Mouse (Mus musculus): Measurements from ENCODE around the gene Prnp. TPM values are rescaled to one million over a fixed set of nuclear protein-coding genes. Genes with fewer than 3 reads are reported as not detected.
A peak's percentile ranks its signal among the peaks of the same experiment; 100 is the strongest.

The Prnp gene
- polyA plus RNA-seq, 1 experiment from 2014 or later, result 63.8 TPM

DNA sequence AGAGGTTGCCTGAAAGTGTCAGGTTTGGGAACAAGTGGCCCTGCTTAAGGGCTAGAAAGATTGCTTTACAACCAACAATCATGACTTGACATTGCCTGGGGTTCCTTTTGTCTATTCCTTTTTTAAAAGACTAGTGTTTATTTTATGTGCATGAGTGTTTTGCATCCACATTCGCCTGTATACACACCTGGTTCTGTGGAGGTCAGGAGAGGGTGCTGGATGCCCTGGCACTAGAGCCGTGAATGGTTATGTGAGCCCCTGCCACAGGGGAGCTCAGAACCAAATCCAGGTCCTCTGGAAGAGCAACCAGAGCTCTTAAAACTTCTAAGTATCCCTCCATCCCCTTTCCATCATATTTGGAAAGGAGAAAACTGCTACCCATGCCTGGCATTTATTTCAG is 1.1 kb downstream of the Prnp start:
- ATAC-seq (replicated peaks; ENCODE audit: low FRiP score, low read depth) (no peak), DNase-seq (ENCODE audit: low spot score) (no peak)
- peak overlapping the region; percentile 84 for H3K4me2 ChIP-seq (ENCODE audit: low read length)
- 49% methylated on average over 2 of the region's 2 CpGs for WGBS
- no peak overlapping the region for H3K27ac ChIP-seq
- H3K4me1 ChIP-seq (replicated peaks; ENCODE audit: insufficient read depth, low read length), result peaks cover 12% of the 10 kb centered on the region; the same call in 1 of the 2 replicates
- no peak for TF ChIP-seq CTCF (IDR thresholded peaks at IDR 0.05; ENCODE audit: low read depth)
- no peak overlapping the region for H3K4me3 ChIP-seq (replicated peaks; ENCODE audit: low read depth, low read length)
- H3K9ac ChIP-seq (ENCODE audit: low read depth, low read length), result no peak overlapping the region
- H3K9me3 ChIP-seq (replicated peaks; ENCODE audit: low read length), result no peaks in the 10 kb centered on the region
- no peaks in the 10 kb centered on the region for H3K36me3 ChIP-seq (ENCODE audit: insufficient read depth, low read length)
- no peaks in the 10 kb centered on the region for H3K27me3 ChIP-seq (ENCODE audit: insufficient read depth, low read length)

DNA sequence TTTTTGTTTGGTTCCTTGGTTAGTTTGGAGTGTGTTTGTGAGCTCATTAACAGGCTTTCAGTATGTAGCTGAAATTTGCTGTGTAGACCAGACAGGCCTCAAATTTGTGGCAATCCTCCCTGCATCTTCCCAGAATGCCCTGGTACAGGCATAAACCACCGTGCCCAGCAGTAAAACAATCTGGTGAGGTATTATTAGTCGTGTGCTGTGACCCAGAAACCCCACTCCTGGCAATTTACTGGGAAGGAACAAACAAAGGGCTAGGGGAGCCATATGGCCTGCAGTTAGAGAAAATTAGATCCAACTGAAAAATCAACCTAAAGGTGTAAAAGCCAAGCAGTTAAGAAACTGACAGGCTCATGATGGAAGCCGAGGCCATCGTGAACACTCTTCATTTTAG is 1.6 kb downstream of the Prnp start:
- Histone ChIP-seq H3K9ac (ENCODE audit: low read depth, low read length) (0 out of 2 replicates have a peak overlapping the region, but pooled peaks have one; percentile 5), H3K27me3 (ENCODE audit: insufficient read depth, low read length) (no peaks in the 10 kb centered on the region), H3K27ac (no peak overlapping the region), H3K4me3 (replicated peaks; ENCODE audit: low read depth, low read length) (no peak overlapping the region), H3K36me3 (ENCODE audit: insufficient read depth, low read length) (no peaks in the 10 kb centered on the region), H3K4me2 (ENCODE audit: low read length) (peak overlapping the region; percentile 84; the same call in 1 of the 2 replicates), H3K4me1 (replicated peaks; ENCODE audit: insufficient read depth, low read length) (peaks cover 12% of the 10 kb centered on the region; the same call in 1 of the 2 replicates), H3K9me3 (replicated peaks; ENCODE audit: low read length) (no peaks in the 10 kb centered on the region)
- DNase-seq (ENCODE audit: low spot score) (no peak), ATAC-seq (replicated peaks; ENCODE audit: low FRiP score, low read depth) (no peak)
- no peak for TF ChIP-seq CTCF (IDR thresholded peaks at IDR 0.05; ENCODE audit: low read depth)
- 32% methylated on average over 4 of the region's 4 CpGs for WGBS

- no peak overlapping the region for H3K27ac ChIP-seq
- H3K4me3 ChIP-seq (replicated peaks; ENCODE audit: low read depth, low read length), result no peak overlapping the region
- no peak for TF ChIP-seq CTCF (IDR thresholded peaks at IDR 0.05; ENCODE audit: low read depth)
- H3K4me2 ChIP-seq (ENCODE audit: low read length), result no peak overlapping the region
- H3K27me3 ChIP-seq (ENCODE audit: insufficient read depth, low read length), result no peaks in the 10 kb centered on the region
- 46% methylated on average over 8 of the region's 8 CpGs for WGBS
- H3K36me3 ChIP-seq (ENCODE audit: insufficient read depth, low read length), result no peaks in the 10 kb centered on the region
- peak; percentile 60 for DNase-seq (ENCODE audit: low spot score)
- ATAC-seq (replicated peaks; ENCODE audit: low FRiP score, low read depth), result no peak
- no peaks in the 10 kb centered on the region for H3K9me3 ChIP-seq (replicated peaks; ENCODE audit: low read length)
- no peak overlapping the region for H3K9ac ChIP-seq (ENCODE audit: low read depth, low read length)
- peaks cover 12% of the 10 kb centered on the region; the same call in 1 of the 2 replicates for H3K4me1 ChIP-seq (replicated peaks; ENCODE audit: insufficient read depth, low read length)
These were observed 3.0 kb downstream of the Prnp start for GRCm38 (mm10) chr2:131912526-131913258.

DNA sequence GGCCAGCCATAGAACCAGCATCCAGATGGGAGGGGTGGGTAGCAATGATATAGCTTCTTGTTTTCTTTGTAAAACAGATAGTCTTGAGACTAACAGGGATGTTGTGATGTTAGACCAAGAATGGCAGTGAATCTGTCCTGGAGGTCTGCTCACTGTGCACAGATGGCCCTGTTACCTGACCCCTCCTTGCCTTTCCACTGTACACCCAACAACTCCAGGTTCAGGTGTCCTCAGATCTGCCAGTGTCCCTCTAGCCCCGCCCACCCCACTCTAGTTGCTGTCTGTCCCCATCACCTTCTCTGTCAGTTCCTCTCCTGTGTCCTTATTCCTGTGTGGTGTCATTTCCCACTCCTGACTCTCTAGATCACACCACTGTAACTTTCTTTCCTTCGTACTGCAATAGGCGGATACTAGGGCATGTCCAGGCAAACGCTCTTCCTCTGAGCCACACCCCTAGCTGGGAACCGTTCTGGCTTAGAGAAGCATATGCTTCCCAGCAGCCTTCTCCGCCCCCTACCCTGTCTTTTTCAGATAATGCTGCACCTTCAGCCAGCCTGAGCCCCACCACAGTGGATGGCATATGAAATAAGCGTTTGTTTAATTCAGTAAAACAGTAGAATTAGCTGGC is 22.7 kb downstream of the Prnp start:
- no peak for ATAC-seq (replicated peaks; ENCODE audit: low FRiP score, low read depth)
- H3K4me1 ChIP-seq (replicated peaks; ENCODE audit: insufficient read depth, low read length), result no peaks in the 10 kb centered on the region

GRCm38 (mm10) chr2:131933013-131933412 is 23.3 kb downstream of the Prnp start:
- 51% methylated on average over 6 of the region's 6 CpGs for WGBS
- Histone ChIP-seq H3K4me3 (replicated peaks; ENCODE audit: low read depth, low read length) (no peak overlapping the region), H3K9me3 (replicated peaks; ENCODE audit: low read length) (no peaks in the 10 kb centered on the region), H3K9ac (ENCODE audit: low read depth, low read length) (no peak overlapping the region), H3K27me3 (ENCODE audit: insufficient read depth, low read length) (no peaks in the 10 kb centered on the region), H3K4me1 (replicated peaks; ENCODE audit: insufficient read depth, low read length) (no peaks in the 10 kb centered on the region), H3K36me3 (ENCODE audit: insufficient read depth, low read length) (0 out of 2 replicates have a peak, but pooled peaks cover 3% of the 10 kb centered on the region), H3K4me2 (ENCODE audit: low read length) (no peak overlapping the region), H3K27ac (no peak overlapping the region)
- DNase-seq (ENCODE audit: low spot score) (no peak), ATAC-seq (replicated peaks; ENCODE audit: low FRiP score, low read depth) (no peak)
- TF ChIP-seq CTCF (IDR thresholded peaks at IDR 0.05; ENCODE audit: low read depth), result no peak

More for the DNA sequence above, 22.7 kb downstream of the Prnp start:
- 73% methylated on average over 7 of the region's 7 CpGs for WGBS
- H3K9ac ChIP-seq (ENCODE audit: low read depth, low read length), result no peak overlapping the region
- no peaks in the 10 kb centered on the region for H3K27me3 ChIP-seq (ENCODE audit: insufficient read depth, low read length)
- no peak overlapping the region for H3K4me3 ChIP-seq (replicated peaks; ENCODE audit: low read depth, low read length)
- TF ChIP-seq CTCF (IDR thresholded peaks at IDR 0.05; ENCODE audit: low read depth), result no peak
- no peak overlapping the region for H3K27ac ChIP-seq
- DNase-seq (ENCODE audit: low spot score), result no peak
- H3K4me2 ChIP-seq (ENCODE audit: low read length), result no peak overlapping the region
- 0 out of 2 replicates have a peak, but pooled peaks cover 3% of the 10 kb centered on the region for H3K36me3 ChIP-seq (ENCODE audit: insufficient read depth, low read length)
- no peaks in the 10 kb centered on the region for H3K9me3 ChIP-seq (replicated peaks; ENCODE audit: low read length)

- no peak overlapping the region for H3K27ac ChIP-seq
- no peak overlapping the region for H3K4me3 ChIP-seq (replicated peaks; ENCODE audit: low read depth, low read length)
- H3K36me3 ChIP-seq (ENCODE audit: insufficient read depth, low read length), result 0 out of 2 replicates have a peak, but pooled peaks cover 3% of the 10 kb centered on the region
- no peak for TF ChIP-seq CTCF (IDR thresholded peaks at IDR 0.05; ENCODE audit: low read depth)
- no peak overlapping the region for H3K9ac ChIP-seq (ENCODE audit: low read depth, low read length)
- no peak for ATAC-seq (replicated peaks; ENCODE audit: low FRiP score, low read depth)
- no peaks in the 10 kb centered on the region for H3K9me3 ChIP-seq (replicated peaks; ENCODE audit: low read length)
- H3K27me3 ChIP-seq (ENCODE audit: insufficient read depth, low read length), result no peaks in the 10 kb centered on the region
- 65% methylated on average over 3 of the region's 3 CpGs for WGBS
- DNase-seq (ENCODE audit: low spot score), result no peak
- H3K4me2 ChIP-seq (ENCODE audit: low read length), result no peak overlapping the region
- no peaks in the 10 kb centered on the region for H3K4me1 ChIP-seq (replicated peaks; ENCODE audit: insufficient read depth, low read length)
These were observed 23.9 kb downstream of the Prnp start for GRCm38 (mm10) chr2:131933598-131933997.

Data from kidney, postnatal 0 days (tissue).